Mouse (Mus musculus) liver, adult (tissue): ENCODE results near the gene Rhox4f.
"Not testable (repeated sequence)": the region's sequence is repeated elsewhere in the genome, so short reads cannot be mapped to it uniquely, and the experiment has no call there.

Source experiments
- GATA4 ChIP-seq: IDR thresholded peaks from 2 replicates; pipeline ENCODE4 v1.6.1; 2014; ENCODE audit warnings: mild to moderate bottlenecking, low read length; ENCODE audit not compliant: insufficient replicate concordance

Gene Rhox4f

GRCm38 (mm10) chrX:37607604-37608003 is at the start of gene Rhox4f:
Rhox4f (minus strand) TSS chrX:37607704.
- not testable (repeated sequence) for TF ChIP-seq GATA4

GRCm38 (mm10) chrX:37651227-37651626 is 43.7 kb upstream of the Rhox4f start, which contains the start of gene Rhox4g:
Rhox4g (minus strand) TSS chrX:37651327.
- not testable (repeated sequence) for TF ChIP-seq GATA4

GRCm38 (mm10) chrX:37643370-37643769 is 35.9 kb upstream of the Rhox4f start, which contains the start of gene Rhox2g:
Rhox2g (minus strand) TSS chrX:37643470.
- TF ChIP-seq GATA4 = not testable (repeated sequence)

- TF ChIP-seq GATA4 = not testable (repeated sequence)
Measured at GRCm38 (mm10) chrX:37628512-37628911, 21.0 kb upstream of the Rhox4f start, which contains the start of gene Rhox3g. Rhox3g (minus strand) TSS chrX:37628612.

GRCm38 (mm10) chrX:37580692-37581091 is 26.8 kb downstream of the Rhox4f start, which contains the start of gene Rhox3f:
Rhox3f (plus strand) TSS chrX:37580992.
- not testable (repeated sequence) for TF ChIP-seq GATA4

- TF ChIP-seq GATA4 = not testable (repeated sequence)
Measured at GRCm38 (mm10) chrX:37571105-37571504, 36.4 kb downstream of the Rhox4f start, which contains the start of gene Rhox2f. Rhox2f (plus strand) TSS chrX:37571405.

GRCm38 (mm10) chrX:37557112-37557511 is 50.4 kb downstream of the Rhox4f start, which contains the start of gene Rhox4e:
Rhox4e (plus strand) TSS chrX:37557412.
- TF ChIP-seq GATA4 = not testable (repeated sequence)
